Mouse (Mus musculus): ENCODE measurements around the gene Wwp2.

Gene Wwp2

GRCm38 (mm10) chr8:107430821-107431220 is 5.3 kb upstream of the Wwp2 start:
- DNase-seq (ENCODE audit: low spot score in 2 of 2) = no peak

GRCm38 (mm10) chr8:107435421-107435961 is 674 bp upstream of the Wwp2 start:
- DNase-seq (ENCODE audit: low spot score in 2 of 2) = no peak

GRCm38 (mm10) chr8:107436841-107437421 is 766 bp downstream of the Wwp2 start:
- peak in 1 of 2 experiments; percentile 7 for DNase-seq (ENCODE audit: low spot score in 2 of 2)

- DNase-seq (ENCODE audit: low spot score in 2 of 2) = no peak
These were observed 1.5 kb downstream of the Wwp2 start for GRCm38 (mm10) chr8:107437711-107438110.

GRCm38 (mm10) chr8:107439880-107440625 is 3.9 kb downstream of the Wwp2 start:
- no peak for DNase-seq (ENCODE audit: low spot score in 2 of 2)

GRCm38 (mm10) chr8:107444626-107445025 is 8.5 kb downstream of the Wwp2 start:
- DNase-seq (ENCODE audit: low spot score in 2 of 2) = no peak

GRCm38 (mm10) chr8:107447713-107448112 is 11.5 kb downstream of the Wwp2 start:
- no peak for DNase-seq (ENCODE audit: low spot score in 2 of 2)

GRCm38 (mm10) chr8:107448382-107448889 is 12.3 kb downstream of the Wwp2 start:
- DNase-seq (ENCODE audit: low spot score in 2 of 2) = no peak

GRCm38 (mm10) chr8:107449130-107449529 is 13.0 kb downstream of the Wwp2 start:
- no peak for DNase-seq (ENCODE audit: low spot score in 2 of 2)

- no peak for DNase-seq (ENCODE audit: low spot score in 2 of 2)
These were observed 13.5 kb downstream of the Wwp2 start for GRCm38 (mm10) chr8:107449655-107450054.

GRCm38 (mm10) chr8:107451414-107452066 is 15.4 kb downstream of the Wwp2 start:
- no peak for DNase-seq (ENCODE audit: low spot score in 2 of 2)

GRCm38 (mm10) chr8:107453386-107453785 is 17.2 kb downstream of the Wwp2 start:
- no peak for DNase-seq (ENCODE audit: low spot score in 2 of 2)

GRCm38 (mm10) chr8:107455268-107455667 is 19.1 kb downstream of the Wwp2 start:
- DNase-seq (ENCODE audit: low spot score in 2 of 2) = no peak

- no peak for DNase-seq (ENCODE audit: low spot score in 2 of 2)
These were observed 21.6 kb downstream of the Wwp2 start for GRCm38 (mm10) chr8:107457725-107458124.

GRCm38 (mm10) chr8:107458281-107458680 is 22.1 kb downstream of the Wwp2 start:
- no peak for DNase-seq (ENCODE audit: low spot score in 2 of 2)

GRCm38 (mm10) chr8:107462423-107462822 is 26.3 kb downstream of the Wwp2 start:
- no peak for DNase-seq (ENCODE audit: low spot score in 2 of 2)

- DNase-seq (ENCODE audit: low spot score in 2 of 2) = no peak
These were observed 29.3 kb downstream of the Wwp2 start for GRCm38 (mm10) chr8:107465332-107465990.

- no peak for DNase-seq (ENCODE audit: low spot score in 2 of 2)
These were observed 30.5 kb downstream of the Wwp2 start for GRCm38 (mm10) chr8:107466642-107467041.

GRCm38 (mm10) chr8:107468811-107469302 is 32.7 kb downstream of the Wwp2 start:
- no peak for DNase-seq (ENCODE audit: low spot score in 2 of 2)

- no peak for DNase-seq (ENCODE audit: low spot score in 2 of 2)
These were observed 34.1 kb downstream of the Wwp2 start for GRCm38 (mm10) chr8:107470302-107470701.

GRCm38 (mm10) chr8:107472403-107473100 is 36.4 kb downstream of the Wwp2 start:
- no peak for DNase-seq (ENCODE audit: low spot score in 2 of 2)

Data from urinary bladder, adult 18-20 months (tissue).